ENCODE assay signal across 16 mouse cellular contexts in genomic region chr9:90884467-90884866, GRCm38 (mm10).
"Had no signal": no experiment of that assay in that cellular context is flagged by ENCODE, and none has a peak within 500 bp of the region (broad histone marks: within the 10 kb centered on the region; RNA-seq: fewer than 3 reads in every experiment).

No protein-coding gene starts in this region.

- H3K4me2 ChIP-seq: neural tube, embryonic 13.5 days; neural tube, embryonic 15.5 days; stomach, embryonic 15.5 days had no signal

- H3K27me3 ChIP-seq: neural tube, embryonic 13.5 days; neural tube, embryonic 15.5 days; stomach, embryonic 15.5 days had no signal

- H3K9me3 ChIP-seq: neural tube, embryonic 13.5 days; neural tube, embryonic 15.5 days; stomach, embryonic 15.5 days had no signal

- H3K36me3 ChIP-seq: neural tube, embryonic 13.5 days; neural tube, embryonic 15.5 days; stomach, embryonic 15.5 days had no signal

- H3K9ac ChIP-seq: neural tube, embryonic 13.5 days; neural tube, embryonic 15.5 days; stomach, embryonic 15.5 days had no signal

- H3K4me3 ChIP-seq: neural tube, embryonic 13.5 days; neural tube, embryonic 15.5 days; stomach, embryonic 15.5 days had no signal

- H3K4me1 ChIP-seq: neural tube, embryonic 13.5 days; neural tube, embryonic 15.5 days; stomach, embryonic 15.5 days had no signal

- H3K27ac ChIP-seq: neural tube, embryonic 13.5 days; neural tube, embryonic 15.5 days; stomach, embryonic 15.5 days; stomach, postnatal 0 days had no signal

- DNase-seq: retina, postnatal 1 day; right cerebral cortex, adult 18-20 months; right cerebral cortex, postnatal 14 days; right cerebral cortex, postnatal 25 days; right cerebral cortex, postnatal 4 days; spleen, adult 18-20 months; thymus, adult 18-20 months; thymus, adult 2 months; thymus, postnatal 14 days; thymus, postnatal 25 days; thymus, postnatal 36 days; thymus, postnatal 4 days had no signal
